Mouse (Mus musculus) olfactory bulb, adult 2 months (tissue): ENCODE measurements around the gene Klf2.

Experiments
- CTCF ChIP-seq: fragments of 200-500 bp; IDR thresholded peaks from 2 replicates; pipeline ENCODE4 v1.5.1; 2012; ENCODE audit warnings: low read depth, mild to moderate bottlenecking, low read length, moderate library complexity; ENCODE audit not compliant: insufficient read depth
- POLR2A ChIP-seq: fragments of 200-500 bp; IDR thresholded peaks from 2 replicates; pipeline ENCODE4 v1.6.1; 2012; ENCODE audit warnings: mild to moderate bottlenecking, low read depth, low read length, moderate library complexity; ENCODE audit not compliant: insufficient read depth

GRCm38 (mm10) chr8:72363457-72363856, 44.6 kb downstream of the Klf2 start:
- TF ChIP-seq POLR2A (no peak), CTCF (no peak)
